Mouse (Mus musculus): ENCODE measurements around the gene Hrk. TPM values are rescaled to one million over a fixed set of nuclear protein-coding genes. Genes with fewer than 3 reads are reported as not detected.

Gene Hrk
- 0.72 and 0.81 TPM in 2 replicates for polyA plus RNA-seq (2014; fragmentation: Nextera tagmentation; extraction: Ambion mirVana)

DNA sequence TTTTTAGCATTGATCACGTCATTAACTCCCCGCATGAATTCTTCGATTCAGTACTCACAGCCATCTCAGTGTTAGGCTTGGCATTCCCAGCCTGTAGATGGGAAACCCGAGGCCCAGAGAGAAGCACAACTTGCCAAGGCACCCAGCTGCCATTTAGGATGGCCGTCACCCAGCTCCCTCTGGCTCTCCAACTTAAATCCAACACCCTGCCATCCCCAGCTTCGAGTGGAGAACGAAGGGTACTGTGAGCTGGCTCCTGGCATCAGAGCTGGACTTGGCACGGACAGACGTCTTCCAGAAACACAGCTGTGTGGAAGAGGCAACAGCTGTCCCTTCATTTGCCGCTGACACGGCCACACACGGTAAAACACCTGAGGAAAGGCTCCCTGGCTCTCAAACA, at the start of gene Hrk:
Gene Hrk, plus strand, starts transcription at position 68 of the 400 bp plus-strand sequence.
- Histone ChIP-seq H3K27ac (ENCODE audit: low read length) (no peak within 1 kb of the TSS), H3K4me3 (ENCODE audit: low read depth, low read length) (no peak within 1 kb of the TSS), H3K4me2 (replicated peaks; ENCODE audit: low read depth, low read length) (no peak within 1 kb of the TSS), H3K36me3 (ENCODE audit: control insufficient read depth, insufficient read depth, low read length) (no peaks in the 10 kb centered on the region), H3K9ac (replicated peaks; ENCODE audit: low read depth, low read length) (no peak within 1 kb of the TSS), H3K9me3 (ENCODE audit: control insufficient read depth, low read depth, low read length) (no peaks in the 10 kb centered on the region), H3K27me3 (ENCODE audit: control insufficient read depth, insufficient read depth, low read length) (peaks cover 25% of the 10 kb centered on the region), H3K4me1 (ENCODE audit: control insufficient read depth, insufficient read depth, low read length) (0 out of 2 replicates have a peak, but pooled peaks cover 4% of the 10 kb centered on the region)
- no peak for ATAC-seq (ENCODE audit: insufficient number of reproducible peaks, insufficient read depth, low FRiP score, low read depth)
- WGBS = 66% methylated on average over 12 of the region's 12 CpGs

DNA sequence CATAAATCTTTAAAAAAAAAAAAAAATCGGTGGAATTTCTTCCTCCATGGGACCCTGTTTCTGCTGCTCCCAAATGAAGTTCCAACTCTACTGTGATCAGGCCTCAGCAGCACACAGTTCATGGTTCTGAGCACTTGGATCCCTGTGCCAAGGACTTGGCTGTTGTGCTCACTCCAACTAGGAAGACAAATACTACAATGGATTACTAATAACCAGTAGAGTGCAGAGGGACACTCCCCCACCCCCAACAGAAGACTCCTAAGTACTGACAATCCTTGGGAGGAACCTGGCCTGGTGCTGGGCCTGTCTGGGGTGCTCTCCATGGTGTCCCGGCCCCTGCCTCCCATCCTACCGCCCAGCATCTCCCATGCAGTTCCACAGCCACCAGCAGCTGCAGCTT, 46.1 kb upstream of the Hrk start:
- H3K9me3 ChIP-seq (ENCODE audit: control insufficient read depth, low read depth, low read length) = no peaks in the 10 kb centered on the region
- H3K27me3 ChIP-seq (ENCODE audit: control insufficient read depth, insufficient read depth, low read length) = no peaks in the 10 kb centered on the region
- no peak for ATAC-seq (ENCODE audit: insufficient number of reproducible peaks, insufficient read depth, low FRiP score, low read depth)
- no peak overlapping the region for H3K9ac ChIP-seq (replicated peaks; ENCODE audit: low read depth, low read length)
- H3K27ac ChIP-seq (ENCODE audit: low read length) = no peak overlapping the region
- H3K36me3 ChIP-seq (ENCODE audit: control insufficient read depth, insufficient read depth, low read length) = peaks cover 10% of the 10 kb centered on the region
- 0 out of 2 replicates have a peak, but pooled peaks cover 9% of the 10 kb centered on the region for H3K4me1 ChIP-seq (ENCODE audit: control insufficient read depth, insufficient read depth, low read length)
- H3K4me3 ChIP-seq (ENCODE audit: low read depth, low read length) = no peak overlapping the region
- no peak overlapping the region for H3K4me2 ChIP-seq (replicated peaks; ENCODE audit: low read depth, low read length)
- 78% methylated on average over 3 of the region's 3 CpGs for WGBS

DNA sequence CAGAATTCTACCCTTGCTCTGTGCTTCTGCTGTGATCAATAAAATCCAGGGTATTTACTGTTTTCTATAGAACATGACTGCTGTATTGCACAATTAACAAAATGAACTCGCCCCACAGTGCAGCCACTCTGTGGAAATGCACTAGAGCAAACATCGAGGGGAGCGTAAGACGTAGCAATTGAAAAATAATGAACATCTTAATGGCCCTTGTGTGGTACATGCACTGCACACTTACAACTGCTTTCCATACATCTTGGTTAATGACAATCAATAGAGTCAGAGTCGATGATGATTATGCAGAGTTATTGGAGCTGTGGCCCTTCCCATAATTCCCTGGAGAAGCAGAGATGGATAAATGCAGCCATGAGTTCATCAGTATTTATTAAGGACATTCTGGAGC, 45.5 kb upstream of the Hrk start:
- WGBS = 92% methylated on average over 5 of the region's 5 CpGs
- no peak for ATAC-seq (ENCODE audit: insufficient number of reproducible peaks, insufficient read depth, low FRiP score, low read depth)
- H3K36me3 ChIP-seq (ENCODE audit: control insufficient read depth, insufficient read depth, low read length) = peaks cover 10% of the 10 kb centered on the region

DNA sequence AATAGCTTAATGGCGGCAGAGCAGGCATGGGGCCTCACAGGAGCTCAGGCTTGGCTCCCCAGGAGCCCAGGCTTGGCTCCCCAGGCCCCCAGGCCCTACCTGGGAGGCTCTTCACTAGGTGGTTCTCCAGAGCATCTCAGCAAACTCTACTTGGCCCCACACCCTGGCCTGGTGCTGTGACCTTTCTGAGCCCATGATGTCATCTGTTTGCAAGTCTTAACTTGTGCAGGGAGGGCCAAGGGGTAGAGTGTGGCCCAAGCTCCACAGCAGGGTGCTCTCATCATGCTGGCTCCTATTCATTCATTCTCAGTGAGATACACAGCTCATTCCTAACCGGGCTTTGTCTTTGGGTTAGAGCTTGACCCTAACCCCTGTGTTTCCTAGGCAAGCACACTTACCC, 43.8 kb upstream of the Hrk start:
- H3K4me1 ChIP-seq (ENCODE audit: control insufficient read depth, insufficient read depth, low read length) = 0 out of 2 replicates have a peak, but pooled peaks cover 9% of the 10 kb centered on the region
- no peaks in the 10 kb centered on the region for H3K27me3 ChIP-seq (ENCODE audit: control insufficient read depth, insufficient read depth, low read length)
- WGBS = 59% methylated on average over 2 of the region's 2 CpGs
- H3K27ac ChIP-seq (ENCODE audit: low read length) = no peak overlapping the region
- H3K4me3 ChIP-seq (ENCODE audit: low read depth, low read length) = no peak overlapping the region
- no peak for ATAC-seq (ENCODE audit: insufficient number of reproducible peaks, insufficient read depth, low FRiP score, low read depth)
- H3K4me2 ChIP-seq (replicated peaks; ENCODE audit: low read depth, low read length) = no peak overlapping the region
- no peaks in the 10 kb centered on the region for H3K9me3 ChIP-seq (ENCODE audit: control insufficient read depth, low read depth, low read length)
- peaks cover 20% of the 10 kb centered on the region; the same call in 1 of the 2 replicates for H3K36me3 ChIP-seq (ENCODE audit: control insufficient read depth, insufficient read depth, low read length)
- H3K9ac ChIP-seq (replicated peaks; ENCODE audit: low read depth, low read length) = no peak overlapping the region

More for the DNA sequence above, 45.5 kb upstream of the Hrk start:
- Histone ChIP-seq H3K27ac (ENCODE audit: low read length) (no peak overlapping the region), H3K4me3 (ENCODE audit: low read depth, low read length) (no peak overlapping the region), H3K9ac (replicated peaks; ENCODE audit: low read depth, low read length) (no peak overlapping the region), H3K4me2 (replicated peaks; ENCODE audit: low read depth, low read length) (no peak overlapping the region), H3K9me3 (ENCODE audit: control insufficient read depth, low read depth, low read length) (no peaks in the 10 kb centered on the region), H3K27me3 (ENCODE audit: control insufficient read depth, insufficient read depth, low read length) (no peaks in the 10 kb centered on the region), H3K4me1 (ENCODE audit: control insufficient read depth, insufficient read depth, low read length) (0 out of 2 replicates have a peak, but pooled peaks cover 9% of the 10 kb centered on the region)

DNA sequence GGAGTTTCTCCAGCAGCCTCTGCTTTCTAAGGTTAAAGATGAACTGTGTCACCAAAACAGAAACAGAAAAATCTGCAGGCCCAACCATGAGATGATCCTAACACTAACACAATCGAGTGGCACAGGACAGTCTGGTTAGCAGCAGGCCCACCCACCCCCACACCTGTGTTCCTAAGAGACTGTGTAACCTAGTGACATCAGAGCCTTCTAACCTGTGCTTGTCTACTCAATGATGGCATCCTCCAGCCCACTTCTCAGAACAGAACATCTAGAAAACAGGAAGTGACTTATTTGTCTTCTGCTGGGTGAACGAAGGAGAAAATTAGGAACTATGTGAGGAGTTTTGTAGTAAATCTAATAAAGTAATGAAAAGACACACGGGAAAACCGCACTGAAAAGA, 42.5 kb upstream of the Hrk start:
- Histone ChIP-seq H3K4me2 (replicated peaks; ENCODE audit: low read depth, low read length) (no peak overlapping the region), H3K9me3 (ENCODE audit: control insufficient read depth, low read depth, low read length) (no peaks in the 10 kb centered on the region), H3K27me3 (ENCODE audit: control insufficient read depth, insufficient read depth, low read length) (no peaks in the 10 kb centered on the region), H3K27ac (ENCODE audit: low read length) (no peak overlapping the region), H3K4me3 (ENCODE audit: low read depth, low read length) (no peak overlapping the region), H3K4me1 (ENCODE audit: control insufficient read depth, insufficient read depth, low read length) (0 out of 2 replicates have a peak, but pooled peaks cover 9% of the 10 kb centered on the region), H3K9ac (replicated peaks; ENCODE audit: low read depth, low read length) (no peak overlapping the region), H3K36me3 (ENCODE audit: control insufficient read depth, insufficient read depth, low read length) (peaks cover 26% of the 10 kb centered on the region)
- WGBS = 87% methylated on average over 4 of the region's 4 CpGs
- no peak for ATAC-seq (ENCODE audit: insufficient number of reproducible peaks, insufficient read depth, low FRiP score, low read depth)

DNA sequence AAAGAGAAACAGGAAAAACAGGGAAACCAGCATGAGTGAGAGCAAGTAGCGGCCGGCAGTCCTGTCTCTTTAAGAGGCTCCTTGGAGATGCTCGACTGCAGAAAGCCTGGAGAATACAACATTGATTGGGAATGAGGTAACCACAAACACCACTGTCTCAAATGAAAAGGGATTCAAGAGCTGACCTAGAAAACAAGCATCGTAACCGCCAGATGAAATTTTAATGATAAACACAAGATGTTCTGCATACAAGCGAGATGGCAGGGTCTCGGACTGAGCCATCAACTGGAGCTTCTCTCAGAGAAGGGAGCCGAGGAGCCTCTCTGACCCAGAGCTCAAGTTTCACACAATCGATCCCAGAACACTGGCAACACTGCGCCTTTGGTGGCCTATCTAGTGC, 41.4 kb upstream of the Hrk start:
- 56% methylated on average over 10 of the region's 10 CpGs for WGBS
- ATAC-seq (ENCODE audit: insufficient number of reproducible peaks, insufficient read depth, low FRiP score, low read depth) = no peak
- H3K27ac ChIP-seq (ENCODE audit: low read length) = no peak overlapping the region

DNA sequence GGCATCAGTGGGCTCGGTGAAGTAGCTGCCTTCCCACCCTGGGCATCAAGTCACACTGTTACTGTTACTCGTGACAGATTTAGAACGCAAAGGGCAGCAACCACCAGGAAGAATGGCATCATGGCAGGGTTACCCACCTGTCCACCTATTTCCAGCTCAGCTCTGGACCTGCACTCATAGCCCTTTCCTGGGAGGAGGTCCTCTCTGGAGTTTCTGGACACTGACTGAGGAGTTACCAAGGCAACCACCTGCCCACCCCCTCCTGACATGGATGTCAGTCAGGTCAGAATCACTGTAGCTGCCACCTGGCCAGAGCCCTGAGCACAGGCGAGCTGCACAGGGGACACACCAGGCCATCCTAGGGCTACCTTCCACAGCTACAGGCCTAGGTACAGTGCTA, 37.8 kb upstream of the Hrk start:
- no peak overlapping the region for H3K4me3 ChIP-seq (ENCODE audit: low read depth, low read length)
- no peak overlapping the region for H3K4me2 ChIP-seq (replicated peaks; ENCODE audit: low read depth, low read length)
- 97% methylated on average over 4 of the region's 4 CpGs for WGBS
- no peaks in the 10 kb centered on the region for H3K9me3 ChIP-seq (ENCODE audit: control insufficient read depth, low read depth, low read length)
- ATAC-seq (ENCODE audit: insufficient number of reproducible peaks, insufficient read depth, low FRiP score, low read depth) = no peak
- H3K27me3 ChIP-seq (ENCODE audit: control insufficient read depth, insufficient read depth, low read length) = no peaks in the 10 kb centered on the region
- H3K9ac ChIP-seq (replicated peaks; ENCODE audit: low read depth, low read length) = no peak overlapping the region
- peaks cover 37% of the 10 kb centered on the region for H3K36me3 ChIP-seq (ENCODE audit: control insufficient read depth, insufficient read depth, low read length)
- no peak overlapping the region for H3K27ac ChIP-seq (ENCODE audit: low read length)
- H3K4me1 ChIP-seq (ENCODE audit: control insufficient read depth, insufficient read depth, low read length) = no peaks in the 10 kb centered on the region

More for the DNA sequence above, 41.4 kb upstream of the Hrk start:
- Histone ChIP-seq H3K9ac (replicated peaks; ENCODE audit: low read depth, low read length) (no peak overlapping the region), H3K36me3 (ENCODE audit: control insufficient read depth, insufficient read depth, low read length) (peaks cover 37% of the 10 kb centered on the region), H3K9me3 (ENCODE audit: control insufficient read depth, low read depth, low read length) (no peaks in the 10 kb centered on the region), H3K4me2 (replicated peaks; ENCODE audit: low read depth, low read length) (no peak overlapping the region), H3K27me3 (ENCODE audit: control insufficient read depth, insufficient read depth, low read length) (no peaks in the 10 kb centered on the region), H3K4me1 (ENCODE audit: control insufficient read depth, insufficient read depth, low read length) (0 out of 2 replicates have a peak, but pooled peaks cover 9% of the 10 kb centered on the region), H3K4me3 (ENCODE audit: low read depth, low read length) (no peak overlapping the region)

DNA sequence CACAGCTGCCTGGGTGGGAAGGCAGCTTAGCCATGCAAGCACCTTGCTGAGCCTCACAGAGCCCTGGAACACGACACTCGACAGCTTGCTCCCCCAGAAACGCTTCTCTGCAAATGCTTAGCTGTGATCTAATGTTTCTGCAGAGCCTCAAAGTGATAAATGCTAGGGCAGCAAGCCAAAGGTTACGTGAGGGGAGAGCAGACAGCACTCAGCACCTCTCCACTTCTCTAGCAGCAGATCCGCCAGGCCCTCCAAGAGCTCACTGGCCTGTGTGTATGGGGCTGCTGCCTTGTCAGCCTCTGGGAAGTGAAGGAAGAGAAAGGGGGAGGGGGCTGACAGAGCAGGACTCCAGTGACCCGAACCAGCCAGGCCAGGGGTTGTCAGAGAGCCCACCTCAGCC, 36.2 kb upstream of the Hrk start:
- Histone ChIP-seq H3K9me3 (ENCODE audit: control insufficient read depth, low read depth, low read length) (no peaks in the 10 kb centered on the region), H3K9ac (replicated peaks; ENCODE audit: low read depth, low read length) (no peak overlapping the region), H3K36me3 (ENCODE audit: control insufficient read depth, insufficient read depth, low read length) (peaks cover 34% of the 10 kb centered on the region), H3K27ac (ENCODE audit: low read length) (no peak overlapping the region), H3K4me2 (replicated peaks; ENCODE audit: low read depth, low read length) (no peak overlapping the region), H3K4me3 (ENCODE audit: low read depth, low read length) (no peak overlapping the region), H3K4me1 (ENCODE audit: control insufficient read depth, insufficient read depth, low read length) (no peaks in the 10 kb centered on the region), H3K27me3 (ENCODE audit: control insufficient read depth, insufficient read depth, low read length) (no peaks in the 10 kb centered on the region)
- ATAC-seq (ENCODE audit: insufficient number of reproducible peaks, insufficient read depth, low FRiP score, low read depth) = peak; percentile 28; the same call in 1 of the 2 replicates
- WGBS = 50% methylated on average over 6 of the region's 6 CpGs

DNA sequence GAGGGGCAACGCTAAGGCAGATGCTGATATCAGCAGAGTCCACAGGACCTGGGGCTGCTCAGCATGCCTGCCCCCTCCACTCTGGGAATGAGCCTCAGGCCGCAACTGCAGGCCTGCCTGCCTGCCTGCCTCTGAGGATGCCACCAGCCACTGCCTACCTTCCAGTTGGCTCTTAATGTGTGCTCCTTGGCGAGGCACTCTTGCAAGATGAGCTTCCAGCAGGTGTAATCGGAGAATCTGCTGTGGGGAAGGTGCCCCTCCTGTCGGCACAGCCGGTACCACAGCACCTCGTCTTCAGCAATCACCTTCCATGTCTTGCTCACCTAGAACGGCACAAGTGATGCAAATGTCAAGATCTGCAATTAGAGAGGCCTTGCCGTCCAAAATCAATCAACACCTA, 35.8 kb upstream of the Hrk start:
- ATAC-seq (ENCODE audit: insufficient number of reproducible peaks, insufficient read depth, low FRiP score, low read depth) = no peak
- Histone ChIP-seq H3K27ac (ENCODE audit: low read length) (no peak overlapping the region), H3K36me3 (ENCODE audit: control insufficient read depth, insufficient read depth, low read length) (peaks cover 34% of the 10 kb centered on the region), H3K9ac (replicated peaks; ENCODE audit: low read depth, low read length) (no peak overlapping the region), H3K9me3 (ENCODE audit: control insufficient read depth, low read depth, low read length) (no peaks in the 10 kb centered on the region), H3K27me3 (ENCODE audit: control insufficient read depth, insufficient read depth, low read length) (no peaks in the 10 kb centered on the region), H3K4me3 (ENCODE audit: low read depth, low read length) (no peak overlapping the region), H3K4me2 (replicated peaks; ENCODE audit: low read depth, low read length) (no peak overlapping the region), H3K4me1 (ENCODE audit: control insufficient read depth, insufficient read depth, low read length) (no peaks in the 10 kb centered on the region)
- WGBS = 77% methylated on average over 9 of the region's 9 CpGs
